Mouse (Mus musculus): ENCODE results near the gene Spint1. TPM values are rescaled to one million over a fixed set of nuclear protein-coding genes. Genes with fewer than 3 reads are reported as not detected.

Gene Spint1
- polyA plus RNA-seq, 1 experiment from 2014 or later = 78.6 TPM

GRCm38 (mm10) chr2:119294411-119294810 is 57.2 kb downstream of the Spint1 start:
- 91% methylated on average over 18 of the region's 18 CpGs for WGBS
- Histone ChIP-seq H3K9ac (ENCODE audit: low read length) (no peak overlapping the region), H3K36me3 (ENCODE audit: control insufficient read depth, insufficient read depth, low read length) (peaks cover 42% of the 10 kb centered on the region), H3K27ac (ENCODE audit: low read length) (no peak overlapping the region), H3K4me3 (replicated peaks; ENCODE audit: low read length) (no peak overlapping the region), H3K4me1 (ENCODE audit: control insufficient read depth, insufficient read depth, low read length) (peaks cover 13% of the 10 kb centered on the region), H3K4me2 (ENCODE audit: low read depth, low read length) (no peak overlapping the region), H3K9me3 (replicated peaks; ENCODE audit: control insufficient read depth, low read length) (no peaks in the 10 kb centered on the region), H3K27me3 (ENCODE audit: control insufficient read depth, insufficient read depth, low read length) (no peaks in the 10 kb centered on the region)
- ATAC-seq (ENCODE audit: insufficient read depth, low FRiP score) = no peak

GRCm38 (mm10) chr2:119296756-119297155 is 59.6 kb downstream of the Spint1 start:
- no peak for ATAC-seq (ENCODE audit: insufficient read depth, low FRiP score)
- Histone ChIP-seq H3K9ac (ENCODE audit: low read length) (no peak overlapping the region), H3K9me3 (replicated peaks; ENCODE audit: control insufficient read depth, low read length) (no peaks in the 10 kb centered on the region), H3K4me3 (replicated peaks; ENCODE audit: low read length) (no peak overlapping the region), H3K36me3 (ENCODE audit: control insufficient read depth, insufficient read depth, low read length) (peaks cover 32% of the 10 kb centered on the region), H3K27ac (ENCODE audit: low read length) (no peak overlapping the region), H3K4me2 (ENCODE audit: low read depth, low read length) (no peak overlapping the region), H3K4me1 (ENCODE audit: control insufficient read depth, insufficient read depth, low read length) (peaks cover 19% of the 10 kb centered on the region), H3K27me3 (ENCODE audit: control insufficient read depth, insufficient read depth, low read length) (no peaks in the 10 kb centered on the region)
- WGBS = 87% methylated on average over 12 of the region's 12 CpGs

GRCm38 (mm10) chr2:119297506-119297905 is 60.3 kb downstream of the Spint1 start:
- H3K4me3 ChIP-seq (replicated peaks; ENCODE audit: low read length) = no peak overlapping the region
- no peaks in the 10 kb centered on the region for H3K9me3 ChIP-seq (replicated peaks; ENCODE audit: control insufficient read depth, low read length)
- H3K4me2 ChIP-seq (ENCODE audit: low read depth, low read length) = no peak overlapping the region
- 92% methylated on average over 19 of the region's 19 CpGs for WGBS
- peaks cover 19% of the 10 kb centered on the region for H3K4me1 ChIP-seq (ENCODE audit: control insufficient read depth, insufficient read depth, low read length)
- ATAC-seq (ENCODE audit: insufficient read depth, low FRiP score) = no peak
- no peak overlapping the region for H3K9ac ChIP-seq (ENCODE audit: low read length)
- H3K36me3 ChIP-seq (ENCODE audit: control insufficient read depth, insufficient read depth, low read length) = peaks cover 32% of the 10 kb centered on the region
- no peaks in the 10 kb centered on the region for H3K27me3 ChIP-seq (ENCODE audit: control insufficient read depth, insufficient read depth, low read length)
- no peak overlapping the region for H3K27ac ChIP-seq (ENCODE audit: low read length)

GRCm38 (mm10) chr2:119298330-119298729 is 61.2 kb downstream of the Spint1 start:
- no peak overlapping the region for H3K4me2 ChIP-seq (ENCODE audit: low read depth, low read length)
- 36% methylated on average over 5 of the region's 5 CpGs for WGBS
- no peak overlapping the region for H3K9ac ChIP-seq (ENCODE audit: low read length)
- no peak for ATAC-seq (ENCODE audit: insufficient read depth, low FRiP score)
- H3K36me3 ChIP-seq (ENCODE audit: control insufficient read depth, insufficient read depth, low read length) = peaks cover 30% of the 10 kb centered on the region
- H3K27ac ChIP-seq (ENCODE audit: low read length) = no peak overlapping the region; the same call in 1 of the 2 replicates
- H3K27me3 ChIP-seq (ENCODE audit: control insufficient read depth, insufficient read depth, low read length) = no peaks in the 10 kb centered on the region
- H3K4me1 ChIP-seq (ENCODE audit: control insufficient read depth, insufficient read depth, low read length) = peaks cover 19% of the 10 kb centered on the region
- H3K9me3 ChIP-seq (replicated peaks; ENCODE audit: control insufficient read depth, low read length) = no peaks in the 10 kb centered on the region
- no peak overlapping the region for H3K4me3 ChIP-seq (replicated peaks; ENCODE audit: low read length)

- peaks cover 25% of the 10 kb centered on the region for H3K36me3 ChIP-seq (ENCODE audit: control insufficient read depth, insufficient read depth, low read length)
- ATAC-seq (ENCODE audit: insufficient read depth, low FRiP score) = no peak
- 91% methylated on average over 2 of the region's 2 CpGs for WGBS
- H3K27me3 ChIP-seq (ENCODE audit: control insufficient read depth, insufficient read depth, low read length) = no peaks in the 10 kb centered on the region
- no peak overlapping the region for H3K4me3 ChIP-seq (replicated peaks; ENCODE audit: low read length)
- H3K4me2 ChIP-seq (ENCODE audit: low read depth, low read length) = no peak overlapping the region
- H3K27ac ChIP-seq (ENCODE audit: low read length) = peak overlapping the region; percentile 84; the same call in 1 of the 2 replicates
- peaks cover 19% of the 10 kb centered on the region for H3K4me1 ChIP-seq (ENCODE audit: control insufficient read depth, insufficient read depth, low read length)
- H3K9me3 ChIP-seq (replicated peaks; ENCODE audit: control insufficient read depth, low read length) = no peaks in the 10 kb centered on the region
- no peak overlapping the region for H3K9ac ChIP-seq (ENCODE audit: low read length)
Observed at GRCm38 (mm10) chr2:119298839-119299238, 61.7 kb downstream of the Spint1 start.

Other genes starting within 250 kb of the Spint1 start
- 23.8 and 24.0 TPM in 2 replicates for gene Ccdc32, start 208.0 kb upstream of the Spint1 start, polyA plus RNA-seq (2015; fragmentation: Nextera tagmentation; extraction: Ambion mirVana)
- gene Rpusd2, start 202.6 kb upstream of the Spint1 start, polyA plus RNA-seq (2015; fragmentation: Nextera tagmentation; extraction: Ambion mirVana) = 3.0 and 3.3 TPM in 2 replicates
- gene Knl1, start 190.2 kb upstream of the Spint1 start, polyA plus RNA-seq (2015; fragmentation: Nextera tagmentation; extraction: Ambion mirVana) = 39.3 and 44.8 TPM in 2 replicates
- 33.1 and 36.6 TPM in 2 replicates for gene Rad51, start 124.6 kb upstream of the Spint1 start, polyA plus RNA-seq (2015; fragmentation: Nextera tagmentation; extraction: Ambion mirVana)
- 42.9 and 45.2 TPM in 2 replicates for gene Rmdn3, start 80.3 kb upstream of the Spint1 start, polyA plus RNA-seq (2015; fragmentation: Nextera tagmentation; extraction: Ambion mirVana)
- gene Gchfr, start 69.6 kb upstream of the Spint1 start, polyA plus RNA-seq (2015; fragmentation: Nextera tagmentation; extraction: Ambion mirVana) = 5.9 and 9.9 TPM in 2 replicates
- gene Gm14137, start 62.9 kb upstream of the Spint1 start, polyA plus RNA-seq (2015; fragmentation: Nextera tagmentation; extraction: Ambion mirVana) = 3.6 and 5.9 TPM in 2 replicates
- 51.6 and 55.2 TPM in 2 replicates for gene Zfyve19, start 28.7 kb upstream of the Spint1 start, polyA plus RNA-seq (2015; fragmentation: Nextera tagmentation; extraction: Ambion mirVana)
- 13.8 and 16.7 TPM in 2 replicates for gene Dnajc17, start 28.6 kb upstream of the Spint1 start, polyA plus RNA-seq (2015; fragmentation: Nextera tagmentation; extraction: Ambion mirVana)
- gene Ppp1r14d, start 7.5 kb upstream of the Spint1 start, polyA plus RNA-seq (2015; fragmentation: Nextera tagmentation; extraction: Ambion mirVana) = 3.4 TPM in 2 replicates
- gene Rhov, start 33.9 kb downstream of the Spint1 start, polyA plus RNA-seq (2015; fragmentation: Nextera tagmentation; extraction: Ambion mirVana) = 30.2 and 34.5 TPM in 2 replicates
- 17.5 and 19.8 TPM in 2 replicates for gene Vps18, start 51.4 kb downstream of the Spint1 start, polyA plus RNA-seq (2015; fragmentation: Nextera tagmentation; extraction: Ambion mirVana)
- gene Dll4, start 88.4 kb downstream of the Spint1 start, polyA plus RNA-seq (2015; fragmentation: Nextera tagmentation; extraction: Ambion mirVana) = 6.8 and 8.2 TPM in 2 replicates
- gene Chac1, start 113.9 kb downstream of the Spint1 start, polyA plus RNA-seq (2015; fragmentation: Nextera tagmentation; extraction: Ambion mirVana) = 1.5 and 2.4 TPM in 2 replicates
- 3.6 and 3.9 TPM in 2 replicates for gene Ino80, start 240.3 kb downstream of the Spint1 start, polyA plus RNA-seq (2015; fragmentation: Nextera tagmentation; extraction: Ambion mirVana)